Mouse (Mus musculus): ENCODE measurements around the gene Gm17482. TPM values are rescaled to one million over a fixed set of nuclear protein-coding genes. Genes with fewer than 3 reads are reported as not detected.

Gm17482 gene
- polyA plus RNA-seq, 1 experiment from 2014 or later: not detected

DNA sequence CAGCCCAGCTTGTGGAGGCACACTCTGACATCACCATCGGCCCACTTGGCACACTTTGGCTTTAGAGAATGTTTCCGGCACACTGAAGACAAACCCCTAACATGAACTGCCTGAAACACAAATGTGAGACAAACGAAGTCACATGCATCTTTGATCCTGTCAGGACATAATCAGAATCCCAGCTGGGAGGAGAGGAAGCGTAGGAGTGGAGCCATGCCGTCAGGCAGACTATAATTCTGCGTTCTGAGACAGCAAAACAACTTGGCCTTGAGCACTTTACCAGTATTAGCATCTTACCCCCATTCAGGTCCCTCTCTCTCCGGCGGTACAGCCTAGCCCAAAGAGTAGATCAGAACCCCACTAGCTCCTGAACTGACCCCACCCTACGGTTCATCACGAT lies 46.2 kb downstream of the Gm17482 start:
- Histone ChIP-seq H3K4me1 (replicated peaks) (peaks cover 16% of the 10 kb centered on the region), H3K4me3 (replicated peaks) (no peak overlapping the region), H3K9me3 (no peaks in the 10 kb centered on the region), H3K36me3 (no peaks in the 10 kb centered on the region), H3K27ac (no peak overlapping the region), H3K9ac (replicated peaks) (no peak overlapping the region), H3K4me2 (no peak overlapping the region), H3K27me3 (no peaks in the 10 kb centered on the region)
- 80% methylated on average over 10 of the region's 10 CpGs for WGBS
- ATAC-seq (ENCODE audit: insufficient number of reproducible peaks, insufficient read depth, low FRiP score, low TSS enrichment, low read depth): no peak

DNA sequence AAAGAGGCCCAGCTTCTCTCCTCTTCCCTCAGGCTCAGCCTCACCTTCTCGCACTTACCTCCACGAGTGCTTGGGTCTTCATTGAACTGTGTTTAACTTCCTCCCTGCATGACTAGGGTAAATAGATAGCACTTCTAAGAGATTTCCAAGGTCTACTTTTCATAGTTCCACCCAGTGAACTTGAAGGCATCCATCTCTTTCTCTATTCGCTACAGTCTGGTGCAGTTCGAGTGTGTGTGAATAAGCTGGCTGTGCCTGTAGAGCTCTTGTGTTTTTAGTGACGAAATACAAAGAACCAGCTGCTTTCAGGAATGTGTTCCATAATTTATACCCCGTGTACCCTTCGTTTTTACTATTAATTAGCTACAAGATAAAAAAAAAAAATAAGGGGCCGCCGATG lies 47.6 kb downstream of the Gm17482 start:
- H3K4me3 ChIP-seq (replicated peaks): no peak overlapping the region
- no peaks in the 10 kb centered on the region for H3K36me3 ChIP-seq
- no peak for ATAC-seq (ENCODE audit: insufficient number of reproducible peaks, insufficient read depth, low FRiP score, low TSS enrichment, low read depth)
- 86% methylated on average over 9 of the region's 9 CpGs for WGBS
- H3K27ac ChIP-seq: no peak overlapping the region
- peaks cover 16% of the 10 kb centered on the region for H3K4me1 ChIP-seq (replicated peaks)
- no peak overlapping the region for H3K9ac ChIP-seq (replicated peaks)
- no peaks in the 10 kb centered on the region for H3K27me3 ChIP-seq
- H3K4me2 ChIP-seq: no peak overlapping the region
- H3K9me3 ChIP-seq: no peaks in the 10 kb centered on the region

DNA sequence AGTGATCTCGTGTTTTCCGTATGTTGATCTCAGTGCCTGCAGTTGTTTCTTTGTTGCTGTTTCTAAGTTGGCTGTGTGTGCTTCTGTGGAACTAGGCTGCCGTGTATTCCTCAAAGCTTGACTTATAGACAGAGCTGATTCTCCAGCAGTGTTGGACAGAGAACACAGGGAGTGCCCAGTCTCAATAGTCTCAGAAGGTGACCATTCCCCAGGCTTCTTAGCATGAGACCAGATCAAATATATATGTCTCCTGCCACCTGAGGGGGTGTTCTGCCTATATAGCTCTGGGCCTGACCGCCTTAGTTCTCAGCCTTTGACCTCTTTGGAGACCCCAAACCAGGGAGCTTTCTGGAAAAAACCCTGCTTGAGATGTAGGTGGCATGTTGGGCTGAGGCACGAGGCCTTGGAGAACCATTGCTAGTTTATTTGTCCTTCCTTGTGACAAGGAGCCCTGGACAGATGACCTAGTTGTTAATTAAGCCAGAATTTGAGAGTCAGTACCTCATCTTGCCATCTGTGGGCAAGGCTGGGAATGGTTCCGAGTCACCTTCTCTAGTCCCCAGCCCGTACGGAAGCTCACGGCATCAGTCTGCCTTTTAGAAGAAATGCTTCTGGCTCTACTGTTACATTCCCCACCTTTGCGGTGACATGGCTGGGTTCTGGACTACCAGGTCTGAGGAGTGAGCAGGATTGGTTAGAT lies 48.1 kb downstream of the Gm17482 start:
- Histone ChIP-seq H3K4me1 (replicated peaks) (peaks cover 13% of the 10 kb centered on the region), H3K36me3 (no peaks in the 10 kb centered on the region), H3K27me3 (no peaks in the 10 kb centered on the region), H3K9ac (replicated peaks) (no peak overlapping the region), H3K4me2 (no peak overlapping the region), H3K4me3 (replicated peaks) (no peak overlapping the region), H3K9me3 (no peaks in the 10 kb centered on the region), H3K27ac (no peak overlapping the region)
- ATAC-seq (ENCODE audit: insufficient number of reproducible peaks, insufficient read depth, low FRiP score, low TSS enrichment, low read depth): no peak
- 89% methylated on average over 10 of the region's 10 CpGs for WGBS

DNA sequence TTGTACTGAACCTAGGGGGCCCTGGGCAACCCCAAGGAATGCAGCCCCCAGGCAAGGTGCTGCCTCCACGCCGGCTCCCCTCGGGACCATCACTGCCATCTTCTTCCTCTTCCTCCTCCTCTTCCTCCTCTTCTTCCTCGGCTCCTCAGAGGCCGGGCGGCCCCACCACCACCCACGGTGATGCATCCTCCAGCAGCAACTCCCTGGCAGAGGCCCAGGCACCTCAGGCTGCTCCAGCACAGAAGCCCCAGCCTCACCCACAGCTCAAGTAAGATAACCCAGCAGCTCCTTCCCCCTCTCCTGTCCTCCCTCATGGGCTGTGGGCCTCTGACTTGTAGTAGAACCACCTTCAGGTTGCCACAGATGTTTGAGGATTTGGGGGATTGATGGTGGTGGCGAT lies 50.9 kb downstream of the Gm17482 start:
- ATAC-seq (ENCODE audit: insufficient number of reproducible peaks, insufficient read depth, low FRiP score, low TSS enrichment, low read depth): no peak
- Histone ChIP-seq H3K4me3 (replicated peaks) (no peak overlapping the region), H3K9ac (replicated peaks) (no peak overlapping the region), H3K9me3 (no peaks in the 10 kb centered on the region), H3K4me2 (no peak overlapping the region), H3K4me1 (replicated peaks) (no peaks in the 10 kb centered on the region), H3K27ac (no peak overlapping the region), H3K36me3 (no peaks in the 10 kb centered on the region), H3K27me3 (no peaks in the 10 kb centered on the region)
- WGBS: 83% methylated on average over 8 of the region's 8 CpGs

DNA sequence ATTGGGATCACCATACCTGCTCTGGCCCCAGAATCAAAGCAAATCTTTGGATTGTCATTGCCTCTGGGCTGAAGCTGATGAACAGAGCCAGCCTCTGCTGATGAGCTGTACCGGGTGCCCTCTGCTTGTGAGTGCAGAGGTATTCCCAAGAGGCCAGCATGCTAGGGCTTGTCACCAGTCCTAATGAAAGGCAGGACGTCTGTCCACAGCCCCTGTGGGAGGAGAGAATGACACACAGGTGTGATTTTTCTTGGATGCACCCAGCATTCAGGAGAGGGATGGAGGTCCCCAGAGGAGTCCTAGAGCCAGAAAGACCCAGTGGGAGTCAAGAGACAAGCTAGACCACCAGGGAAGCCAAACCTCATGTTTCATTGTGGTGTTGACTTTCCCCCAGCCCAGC lies 52.5 kb downstream of the Gm17482 start:
- ATAC-seq (ENCODE audit: insufficient number of reproducible peaks, insufficient read depth, low FRiP score, low TSS enrichment, low read depth): no peak
- Histone ChIP-seq H3K9ac (replicated peaks) (no peak overlapping the region), H3K4me1 (replicated peaks) (no peaks in the 10 kb centered on the region), H3K9me3 (no peaks in the 10 kb centered on the region), H3K27me3 (no peaks in the 10 kb centered on the region), H3K4me3 (replicated peaks) (no peak overlapping the region), H3K27ac (no peak overlapping the region), H3K4me2 (no peak overlapping the region), H3K36me3 (no peaks in the 10 kb centered on the region)
- 51% methylated on average over 2 of the region's 2 CpGs for WGBS

DNA sequence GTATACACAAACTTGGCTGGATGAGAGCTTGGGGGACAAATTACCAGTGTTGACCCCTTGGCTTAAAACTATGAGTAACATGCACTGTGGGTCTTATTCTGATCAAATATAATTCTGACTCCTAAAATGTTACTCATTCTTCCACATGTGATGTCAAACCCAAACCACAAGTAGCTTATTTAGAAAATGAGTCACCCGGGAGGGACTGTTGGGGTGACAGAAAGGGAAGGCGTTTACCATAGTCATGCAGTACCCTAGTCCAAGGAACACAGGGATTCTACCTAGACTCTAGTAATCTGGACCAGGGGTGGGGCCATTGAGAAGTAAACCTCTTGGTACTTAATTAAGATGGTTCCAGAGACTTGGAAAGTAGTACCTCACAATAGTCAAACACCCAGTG lies 57.0 kb downstream of the Gm17482 start:
- H3K27ac ChIP-seq: no peak overlapping the region
- H3K9me3 ChIP-seq: no peaks in the 10 kb centered on the region
- WGBS: 89% methylated on average over 2 of the region's 2 CpGs
- no peak for ATAC-seq (ENCODE audit: insufficient number of reproducible peaks, insufficient read depth, low FRiP score, low TSS enrichment, low read depth)
- H3K4me3 ChIP-seq (replicated peaks): no peak overlapping the region
- no peaks in the 10 kb centered on the region for H3K4me1 ChIP-seq (replicated peaks)
- H3K9ac ChIP-seq (replicated peaks): no peak overlapping the region
- H3K36me3 ChIP-seq: no peaks in the 10 kb centered on the region
- no peak overlapping the region for H3K4me2 ChIP-seq
- H3K27me3 ChIP-seq: no peaks in the 10 kb centered on the region

DNA sequence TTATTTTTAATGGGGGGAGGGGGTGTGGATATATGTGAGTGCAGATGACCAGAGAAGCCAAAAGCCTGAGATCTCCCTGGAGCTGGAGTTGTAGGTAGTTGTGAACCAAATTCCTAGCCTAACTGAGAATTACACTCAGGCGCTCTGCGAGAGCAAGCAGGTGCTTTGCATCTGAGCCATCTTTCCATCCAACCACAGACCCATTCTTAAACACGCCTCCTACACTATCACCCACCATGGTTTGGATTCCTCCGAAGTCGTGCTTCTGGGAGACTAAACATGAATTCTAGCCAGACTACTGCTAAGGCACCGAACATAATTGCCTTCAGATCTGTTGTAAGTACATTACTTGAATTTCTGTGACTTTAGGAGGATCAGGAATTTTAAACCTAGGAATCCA lies 59.3 kb downstream of the Gm17482 start:
- WGBS: 73% methylated on average over 6 of the region's 6 CpGs
- Histone ChIP-seq H3K27ac (no peak overlapping the region), H3K9me3 (no peaks in the 10 kb centered on the region), H3K4me1 (replicated peaks) (no peaks in the 10 kb centered on the region), H3K27me3 (no peaks in the 10 kb centered on the region), H3K36me3 (no peaks in the 10 kb centered on the region), H3K4me3 (replicated peaks) (no peak overlapping the region), H3K4me2 (no peak overlapping the region), H3K9ac (replicated peaks) (no peak overlapping the region)
- no peak for ATAC-seq (ENCODE audit: insufficient number of reproducible peaks, insufficient read depth, low FRiP score, low TSS enrichment, low read depth)

DNA sequence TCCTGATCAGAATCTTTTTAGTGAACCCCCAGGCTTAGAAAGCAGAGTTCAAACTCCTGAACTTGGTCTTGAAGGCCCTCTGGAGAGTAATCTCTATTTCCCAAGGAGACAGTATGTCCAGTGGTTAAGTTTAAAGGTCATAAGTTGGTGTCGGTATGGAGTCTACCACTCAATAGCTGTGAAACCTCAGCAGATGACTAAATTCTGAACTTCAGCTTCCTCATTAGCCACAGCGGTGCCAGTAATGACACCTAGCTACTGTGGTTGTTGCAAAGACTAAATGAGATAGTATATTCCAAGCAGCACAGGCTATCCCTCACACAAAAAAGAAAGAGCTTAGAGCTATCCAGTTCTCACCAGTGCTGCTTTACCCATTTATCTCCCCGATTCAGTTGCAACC lies 61.1 kb downstream of the Gm17482 start:
- Histone ChIP-seq H3K27me3 (no peaks in the 10 kb centered on the region), H3K4me1 (replicated peaks) (no peaks in the 10 kb centered on the region), H3K4me2 (no peak overlapping the region), H3K9me3 (no peaks in the 10 kb centered on the region), H3K4me3 (replicated peaks) (no peak overlapping the region), H3K9ac (replicated peaks) (no peak overlapping the region), H3K27ac (no peak overlapping the region), H3K36me3 (no peaks in the 10 kb centered on the region)
- 86% methylated on average over 3 of the region's 3 CpGs for WGBS
- no peak for ATAC-seq (ENCODE audit: insufficient number of reproducible peaks, insufficient read depth, low FRiP score, low TSS enrichment, low read depth)

DNA sequence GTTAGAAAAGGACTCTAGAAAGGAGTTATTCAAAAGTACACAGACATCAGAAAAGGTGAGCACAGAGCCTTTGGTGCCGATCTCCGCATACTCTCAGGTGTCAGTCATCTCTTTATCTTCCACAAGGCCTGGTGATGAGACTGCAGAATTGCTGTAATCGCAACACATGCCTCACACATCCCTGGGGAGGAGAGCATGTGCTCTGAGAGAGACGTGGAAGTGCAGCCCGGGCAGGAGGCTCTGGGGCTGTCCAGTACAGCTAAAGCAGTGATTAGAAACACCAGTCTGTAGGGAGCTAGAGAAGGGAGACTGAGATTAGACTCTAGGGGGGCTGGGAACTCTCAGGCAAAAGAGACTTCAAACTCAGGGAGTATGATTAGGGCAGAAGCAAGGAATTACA lies 63.4 kb downstream of the Gm17482 start:
- Histone ChIP-seq H3K9me3 (no peaks in the 10 kb centered on the region), H3K27ac (no peak overlapping the region), H3K4me3 (replicated peaks) (no peak overlapping the region), H3K4me2 (no peak overlapping the region), H3K9ac (replicated peaks) (no peak overlapping the region), H3K36me3 (no peaks in the 10 kb centered on the region), H3K27me3 (no peaks in the 10 kb centered on the region), H3K4me1 (replicated peaks) (no peaks in the 10 kb centered on the region)
- WGBS: 58% methylated on average over 5 of the region's 5 CpGs
- no peak for ATAC-seq (ENCODE audit: insufficient number of reproducible peaks, insufficient read depth, low FRiP score, low TSS enrichment, low read depth)

DNA sequence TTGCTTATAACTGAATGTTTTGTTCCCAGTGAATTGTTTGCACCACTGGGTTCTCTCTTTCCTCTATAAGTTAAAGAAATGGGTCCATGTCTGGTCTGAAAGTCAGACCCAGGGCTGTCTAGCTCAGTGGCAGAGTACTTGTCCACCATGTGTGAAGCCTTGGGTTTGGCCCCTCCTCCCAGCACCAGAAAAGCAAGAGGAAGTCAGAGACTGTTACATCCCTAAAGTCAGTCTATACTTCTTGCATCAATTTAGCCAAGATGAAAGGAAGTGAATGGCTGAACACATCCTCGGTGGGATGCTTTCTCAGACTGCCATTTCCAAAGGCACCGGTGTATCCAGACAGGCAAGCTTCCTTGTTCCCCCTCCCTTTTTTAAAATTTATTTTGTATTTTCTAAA lies 63.9 kb downstream of the Gm17482 start:
- no peaks in the 10 kb centered on the region for H3K4me1 ChIP-seq (replicated peaks)

DNA sequence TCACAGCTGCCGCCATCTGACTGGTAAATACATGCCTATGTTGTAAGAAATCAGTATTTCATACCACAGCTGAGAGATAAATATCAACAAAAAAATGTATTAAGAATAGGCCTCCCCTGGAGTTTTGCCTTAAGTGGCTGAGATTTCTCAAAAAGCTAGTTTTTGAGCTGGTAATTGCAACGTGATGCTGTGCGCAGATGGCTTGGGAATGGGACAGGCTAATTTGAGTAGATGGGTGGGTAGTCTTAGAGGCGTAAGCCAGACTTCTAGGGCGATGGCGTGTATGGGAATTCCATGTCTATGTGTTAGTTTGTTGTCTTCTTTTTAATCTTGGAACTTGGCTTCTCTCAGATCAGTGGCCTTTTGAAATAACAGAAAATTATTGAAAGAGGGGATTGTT lies 64.7 kb downstream of the Gm17482 start:
- Histone ChIP-seq H3K27me3 (no peaks in the 10 kb centered on the region), H3K9me3 (no peaks in the 10 kb centered on the region), H3K4me1 (replicated peaks) (no peaks in the 10 kb centered on the region), H3K4me2 (no peak overlapping the region), H3K9ac (replicated peaks) (no peak overlapping the region), H3K4me3 (replicated peaks) (no peak overlapping the region), H3K27ac (no peak overlapping the region), H3K36me3 (no peaks in the 10 kb centered on the region)
- WGBS: 94% methylated on average over 6 of the region's 6 CpGs
- no peak for ATAC-seq (ENCODE audit: insufficient number of reproducible peaks, insufficient read depth, low FRiP score, low TSS enrichment, low read depth)

More for the DNA sequence above, 63.9 kb downstream of the Gm17482 start:
- ATAC-seq (ENCODE audit: insufficient number of reproducible peaks, insufficient read depth, low FRiP score, low TSS enrichment, low read depth): no peak
- no peak overlapping the region for H3K27ac ChIP-seq
- H3K27me3 ChIP-seq: no peaks in the 10 kb centered on the region
- no peak overlapping the region for H3K4me2 ChIP-seq
- WGBS: 79% methylated on average over 2 of the region's 2 CpGs
- H3K4me3 ChIP-seq (replicated peaks): no peak overlapping the region
- H3K36me3 ChIP-seq: no peaks in the 10 kb centered on the region
- H3K9me3 ChIP-seq: no peaks in the 10 kb centered on the region
- H3K9ac ChIP-seq (replicated peaks): no peak overlapping the region

DNA sequence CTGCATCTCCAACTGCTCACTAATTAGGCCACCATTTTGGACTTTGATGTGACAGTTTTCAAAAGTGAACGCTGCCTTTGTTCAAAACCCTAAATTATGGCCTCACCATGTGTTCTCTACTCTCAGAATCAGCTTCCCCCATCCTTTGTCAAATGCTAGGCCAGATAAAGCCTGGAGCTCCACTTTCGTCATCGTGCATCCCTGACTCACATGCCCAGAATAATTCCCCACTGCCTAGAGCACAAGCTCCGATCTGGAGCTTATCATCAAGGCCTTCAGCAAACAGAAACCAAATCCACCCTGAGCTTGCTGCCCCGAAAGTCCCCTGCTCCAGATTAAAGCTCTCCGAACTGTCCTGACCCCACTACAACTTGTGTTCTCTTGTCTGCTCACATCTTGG lies 65.5 kb downstream of the Gm17482 start:
- no peak for ATAC-seq (ENCODE audit: insufficient number of reproducible peaks, insufficient read depth, low FRiP score, low TSS enrichment, low read depth)
- H3K4me1 ChIP-seq (replicated peaks): no peaks in the 10 kb centered on the region
- H3K9ac ChIP-seq (replicated peaks): no peak overlapping the region
- no peaks in the 10 kb centered on the region for H3K9me3 ChIP-seq
- H3K4me3 ChIP-seq (replicated peaks): no peak overlapping the region
- H3K27me3 ChIP-seq: no peaks in the 10 kb centered on the region
- WGBS: 75% methylated on average over 6 of the region's 6 CpGs
- H3K27ac ChIP-seq: no peak overlapping the region
- no peak overlapping the region for H3K4me2 ChIP-seq
- H3K36me3 ChIP-seq: no peaks in the 10 kb centered on the region
